Mouse (Mus musculus): ENCODE results near the gene Madd. TPM values are rescaled to one million over a fixed set of nuclear protein-coding genes. Genes with fewer than 3 reads are reported as not detected.

The Madd gene
- 74.8 and 87.1 TPM in 2 replicates for total RNA-seq (2014; rRNA removed)
- 36.9 and 39.8 TPM in 2 replicates for polyA plus RNA-seq (2015; fragmentation: Nextera tagmentation; extraction: Ambion mirVana)

DNA sequence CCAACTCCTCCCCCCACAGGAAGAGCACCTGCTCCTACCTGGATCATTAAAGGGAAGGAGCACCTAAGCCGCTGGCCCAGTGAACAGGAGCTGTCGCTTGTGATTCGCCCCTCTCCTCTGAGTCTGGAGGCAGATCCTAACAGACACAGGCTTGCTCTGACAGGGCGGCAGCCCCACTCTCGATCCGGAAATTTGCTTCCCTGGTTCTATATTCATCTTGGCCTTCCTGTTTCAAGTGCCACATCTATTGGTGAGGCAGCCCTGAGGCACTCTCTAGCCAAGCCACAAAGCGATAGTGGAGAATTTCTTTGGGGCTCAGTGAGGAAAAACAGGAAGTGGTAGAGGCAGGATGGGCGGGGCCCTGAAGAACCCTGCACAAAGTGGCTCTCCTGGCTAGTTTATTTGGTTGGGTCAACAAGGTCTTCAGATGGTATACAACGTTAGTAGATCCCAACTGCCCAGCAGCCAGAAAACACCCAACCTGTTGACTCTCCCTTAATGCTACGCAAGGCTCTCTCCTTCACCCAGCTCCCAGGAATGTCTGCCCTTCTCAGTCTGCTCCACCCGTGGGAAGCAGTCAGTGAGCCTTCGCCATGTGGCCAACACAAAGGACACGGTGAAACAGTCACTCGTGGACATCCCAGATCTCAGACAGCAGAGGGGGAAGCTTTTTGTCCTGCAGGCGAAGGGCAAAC is at the start of gene Madd:
Gene Madd (minus strand): TSS at position 127 of the 695 bp plus-strand sequence.
- DNase-seq (ENCODE audit: low spot score) (no peak), ATAC-seq (ENCODE audit: low FRiP score) (peak; percentile 11; the same call in 1 of the 2 replicates)
- WGBS = 62% methylated on average over 15 of the region's 15 CpGs

GRCm38 (mm10) chr2:91229735-91230134 is 46.1 kb upstream of the Madd start:
- Histone ChIP-seq H3K9me3 (ENCODE audit: low read length) (no peaks in the 10 kb centered on the region), H3K9ac (replicated peaks; ENCODE audit: low read length, poor library complexity, severe bottlenecking) (no peak overlapping the region), H3K4me3 (ENCODE audit: low read depth, low read length) (no peak overlapping the region), H3K36me3 (ENCODE audit: insufficient read depth, low read length) (no peaks in the 10 kb centered on the region), H3K27ac (ENCODE audit: low read depth, low read length) (no peak overlapping the region), H3K4me1 (ENCODE audit: insufficient read depth, low read length) (no peaks in the 10 kb centered on the region), H3K27me3 (ENCODE audit: insufficient read depth, low read length) (no peaks in the 10 kb centered on the region), H3K4me2 (ENCODE audit: low read depth, low read length, poor library complexity, severe bottlenecking) (no peak overlapping the region)
- 78% methylated on average over 2 of the region's 2 CpGs for WGBS
- no peak for TF ChIP-seq CTCF (IDR thresholded peaks at IDR 0.05)
- DNase-seq (ENCODE audit: low spot score) (no peak), ATAC-seq (ENCODE audit: low FRiP score) (no peak)

More for the DNA sequence above, at the start of gene Madd:
- no peaks in the 10 kb centered on the region for H3K9me3 ChIP-seq (ENCODE audit: low read length)
- H3K4me2 ChIP-seq (ENCODE audit: low read depth, low read length, poor library complexity, severe bottlenecking) = peak within 1 kb of the TSS; percentile 77
- peak within 1 kb of the TSS; percentile 93 for H3K4me3 ChIP-seq (ENCODE audit: low read depth, low read length)
- peaks cover 5% of the 10 kb centered on the region; the same call in 1 of the 2 replicates for H3K36me3 ChIP-seq (ENCODE audit: insufficient read depth, low read length)
- no peak for TF ChIP-seq CTCF (IDR thresholded peaks at IDR 0.05)
- peak within 1 kb of the TSS; percentile 93 for H3K27ac ChIP-seq (ENCODE audit: low read depth, low read length)
- no peaks in the 10 kb centered on the region for H3K27me3 ChIP-seq (ENCODE audit: insufficient read depth, low read length)
- peaks cover 13% of the 10 kb centered on the region for H3K4me1 ChIP-seq (ENCODE audit: insufficient read depth, low read length)
- H3K9ac ChIP-seq (replicated peaks; ENCODE audit: low read length, poor library complexity, severe bottlenecking) = peak within 1 kb of the TSS; percentile 85

DNA sequence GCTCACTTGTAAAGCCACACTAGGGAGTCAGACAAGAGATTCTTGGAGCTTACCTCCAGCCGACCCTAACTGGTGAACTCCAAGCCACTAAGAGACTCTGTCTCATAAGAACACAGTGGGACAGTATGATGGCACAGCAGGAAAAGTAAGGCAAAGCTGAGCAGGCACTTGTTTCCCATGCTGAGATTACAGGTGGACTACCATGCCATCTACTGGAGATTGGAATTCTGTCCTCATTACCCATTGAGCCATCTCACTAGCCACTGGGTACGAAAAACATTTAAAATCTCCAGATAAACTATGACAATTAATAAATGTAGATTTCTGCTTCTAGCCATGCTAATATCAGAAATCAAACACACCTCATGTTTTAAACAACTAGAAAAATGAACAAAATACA is 40.0 kb upstream of the Madd start:
- no peak for DNase-seq (ENCODE audit: low spot score)
- WGBS = 80% methylated on average over 2 of the region's 2 CpGs
- Histone ChIP-seq H3K4me1 (ENCODE audit: insufficient read depth, low read length) (no peaks in the 10 kb centered on the region), H3K36me3 (ENCODE audit: insufficient read depth, low read length) (no peaks in the 10 kb centered on the region), H3K4me3 (ENCODE audit: low read depth, low read length) (no peak overlapping the region), H3K27ac (ENCODE audit: low read depth, low read length) (no peak overlapping the region), H3K9ac (replicated peaks; ENCODE audit: low read length, poor library complexity, severe bottlenecking) (no peak overlapping the region), H3K4me2 (ENCODE audit: low read depth, low read length, poor library complexity, severe bottlenecking) (no peak overlapping the region), H3K27me3 (ENCODE audit: insufficient read depth, low read length) (no peaks in the 10 kb centered on the region), H3K9me3 (ENCODE audit: low read length) (no peaks in the 10 kb centered on the region)
- ATAC-seq (ENCODE audit: low FRiP score) = no peak
- peak; percentile 34; the same call in 1 of the 2 replicates for TF ChIP-seq CTCF (IDR thresholded peaks at IDR 0.05)

DNA sequence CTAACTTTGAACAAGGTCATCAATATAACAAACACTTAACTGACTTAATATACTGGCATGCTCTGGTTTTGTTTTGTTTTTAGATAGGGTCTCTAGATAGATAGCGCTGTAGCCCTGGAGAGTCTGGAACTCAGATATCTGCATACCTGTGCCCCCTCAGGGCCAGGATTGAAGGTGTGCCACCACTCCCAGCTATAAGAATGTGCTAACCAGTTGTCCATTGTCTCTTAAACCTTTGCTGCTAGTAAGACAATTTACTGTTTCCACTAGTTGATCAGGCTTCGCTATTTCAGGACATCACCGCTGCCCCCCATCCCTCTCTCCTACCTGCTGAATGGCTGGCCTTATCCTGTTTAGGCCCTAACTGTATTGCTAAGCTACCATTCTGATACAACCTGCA is 36.9 kb upstream of the Madd start:
- no peak for ATAC-seq (ENCODE audit: low FRiP score)
- no peak overlapping the region for H3K27ac ChIP-seq (ENCODE audit: low read depth, low read length)
- no peaks in the 10 kb centered on the region for H3K4me1 ChIP-seq (ENCODE audit: insufficient read depth, low read length)
- no peak for DNase-seq (ENCODE audit: low spot score)
- no peaks in the 10 kb centered on the region for H3K27me3 ChIP-seq (ENCODE audit: insufficient read depth, low read length)
- peaks cover 11% of the 10 kb centered on the region; the same call in 1 of the 2 replicates for H3K36me3 ChIP-seq (ENCODE audit: insufficient read depth, low read length)
- H3K9ac ChIP-seq (replicated peaks; ENCODE audit: low read length, poor library complexity, severe bottlenecking) = no peak overlapping the region
- TF ChIP-seq CTCF (IDR thresholded peaks at IDR 0.05) = no peak
- WGBS = 91% methylated on average over 3 of the region's 3 CpGs
- no peak overlapping the region for H3K4me3 ChIP-seq (ENCODE audit: low read depth, low read length)
- H3K9me3 ChIP-seq (ENCODE audit: low read length) = no peaks in the 10 kb centered on the region
- H3K4me2 ChIP-seq (ENCODE audit: low read depth, low read length, poor library complexity, severe bottlenecking) = no peak overlapping the region

DNA sequence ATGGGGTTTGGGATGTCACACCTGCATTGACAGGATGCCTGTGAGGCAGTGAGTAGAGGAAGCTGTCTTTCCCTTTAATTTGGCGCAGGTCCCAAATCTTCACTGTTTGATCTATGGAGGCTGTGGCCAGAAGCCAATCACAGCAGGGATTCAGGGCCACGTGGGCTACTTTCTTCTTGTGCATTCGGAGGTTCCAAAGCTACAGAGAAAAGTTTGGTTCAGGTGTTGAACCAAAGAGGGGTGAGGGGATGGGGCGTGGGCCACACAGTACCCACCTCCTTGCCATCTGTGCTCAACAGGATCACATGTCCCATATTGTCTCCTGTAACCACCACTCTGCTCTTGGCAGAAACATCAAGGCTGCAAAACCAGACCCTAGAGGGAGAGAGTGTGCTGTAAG is 33.4 kb upstream of the Madd start:
- Histone ChIP-seq H3K27ac (ENCODE audit: low read depth, low read length) (no peak overlapping the region), H3K4me2 (ENCODE audit: low read depth, low read length, poor library complexity, severe bottlenecking) (no peak overlapping the region), H3K4me3 (ENCODE audit: low read depth, low read length) (no peak overlapping the region), H3K9me3 (ENCODE audit: low read length) (no peaks in the 10 kb centered on the region), H3K4me1 (ENCODE audit: insufficient read depth, low read length) (no peaks in the 10 kb centered on the region), H3K9ac (replicated peaks; ENCODE audit: low read length, poor library complexity, severe bottlenecking) (no peak overlapping the region), H3K36me3 (ENCODE audit: insufficient read depth, low read length) (peaks cover 25% of the 10 kb centered on the region; the same call in 1 of the 2 replicates), H3K27me3 (ENCODE audit: insufficient read depth, low read length) (no peaks in the 10 kb centered on the region)
- ATAC-seq (ENCODE audit: low FRiP score) = no peak
- DNase-seq (ENCODE audit: low spot score) = peak; percentile 50
- 62% methylated on average over 4 of the region's 4 CpGs for WGBS
- no peak for TF ChIP-seq CTCF (IDR thresholded peaks at IDR 0.05)

DNA sequence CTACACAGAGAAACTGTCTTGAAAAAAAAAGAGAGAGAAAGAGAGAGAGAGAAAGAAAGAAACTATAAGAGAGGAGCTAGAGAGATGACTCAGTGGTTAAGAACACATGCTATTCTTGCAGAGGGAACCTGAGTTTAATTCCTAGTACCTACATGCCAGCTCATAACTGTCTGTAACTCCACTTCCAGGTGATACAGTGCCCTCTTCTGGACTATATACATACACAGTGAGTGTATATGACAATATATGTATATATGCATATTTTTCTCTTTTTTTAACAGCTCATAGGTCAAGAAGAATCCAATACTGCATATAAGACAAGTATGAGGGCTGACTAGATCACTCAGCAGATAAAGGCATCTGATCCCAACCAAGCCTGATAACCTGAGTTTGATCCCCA is 29.7 kb upstream of the Madd start:
- DNase-seq (ENCODE audit: low spot score) (no peak), ATAC-seq (ENCODE audit: low FRiP score) (no peak)
- TF ChIP-seq CTCF (IDR thresholded peaks at IDR 0.05) = peak; percentile 32
- no peak overlapping the region for H3K4me2 ChIP-seq (ENCODE audit: low read depth, low read length, poor library complexity, severe bottlenecking)
- no peak overlapping the region for H3K4me3 ChIP-seq (ENCODE audit: low read depth, low read length)
- no peak overlapping the region for H3K9ac ChIP-seq (replicated peaks; ENCODE audit: low read length, poor library complexity, severe bottlenecking)
- no peaks in the 10 kb centered on the region for H3K4me1 ChIP-seq (ENCODE audit: insufficient read depth, low read length)
- H3K27me3 ChIP-seq (ENCODE audit: insufficient read depth, low read length) = no peaks in the 10 kb centered on the region
- peaks cover 50% of the 10 kb centered on the region for H3K36me3 ChIP-seq (ENCODE audit: insufficient read depth, low read length)
- H3K9me3 ChIP-seq (ENCODE audit: low read length) = no peaks in the 10 kb centered on the region
- no peak overlapping the region for H3K27ac ChIP-seq (ENCODE audit: low read depth, low read length)
